Mouse (Mus musculus) kidney, embryonic 14.5 days (tissue): ENCODE measurements around the gene Ntrk3. TPM values are rescaled to one million over a fixed set of nuclear protein-coding genes. Genes with fewer than 3 reads are reported as not detected.

Experiments
- ATAC-seq: fragments of 200-750 bp; cut with Nextera tagmentation; 2 replicates; pipeline ENCODE4 v1.8.0; 2017; ENCODE audit warnings: moderate number of reproducible peaks, mild to moderate bottlenecking, moderate TSS enrichment, moderate library complexity; ENCODE audit not compliant: low FRiP score, low TSS enrichment
- H3K27ac ChIP-seq: fragments of 300-500 bp; sonication (generic); 2 replicates; pipeline ENCODE4 v1.5.1; 2014; ENCODE audit warnings: low read depth, mild to moderate bottlenecking, low read length, moderate library complexity, mixed read lengths
- H3K27me3 ChIP-seq: fragments of 300-500 bp; sonication (generic); 2 replicates; pipeline ENCODE4 v1.6.1; 2014; ENCODE audit warnings: mild to moderate bottlenecking, low read length; ENCODE audit not compliant: control insufficient read depth, insufficient read depth
- H3K36me3 ChIP-seq: fragments of 300-500 bp; sonication (generic); 2 replicates; pipeline ENCODE4 v1.6.1; 2014; ENCODE audit warnings: low read length, mixed read lengths; ENCODE audit not compliant: control insufficient read depth, insufficient read depth
- H3K4me1 ChIP-seq: fragments of 300-500 bp; sonication (generic); 2 replicates; pipeline ENCODE4 v1.6.1; 2014; ENCODE audit warnings: low read length, mixed read lengths; ENCODE audit not compliant: control insufficient read depth, insufficient read depth
- H3K4me2 ChIP-seq: fragments of 300-500 bp; sonication (generic); replicated peaks from 2 replicates; pipeline ENCODE4 v1.6.1; 2014; ENCODE audit warnings: low read depth, mild to moderate bottlenecking, low read length
- H3K4me3 ChIP-seq: fragments of 300-500 bp; sonication (generic); 2 replicates; pipeline ENCODE4 v1.5.1; 2014; ENCODE audit warnings: mild to moderate bottlenecking, low read length
- H3K9ac ChIP-seq: fragments of 300-500 bp; sonication (generic); 2 replicates; pipeline ENCODE4 v1.6.1; 2014; ENCODE audit warnings: low read depth, mild to moderate bottlenecking, low read length, moderate library complexity
- H3K9me3 ChIP-seq: fragments of 300-500 bp; sonication (generic); 2 replicates; pipeline ENCODE4 v1.6.1; 2016; ENCODE audit warnings: low read length; ENCODE audit not compliant: control insufficient read depth
- WGBS: fragments of 180-500 bp; shearing (Covaris S2); extraction: QIAGEN DNeasy Blood & Tissue Kit; methylation state at CpG from one replicate; pipeline ENCODE4 v1.1.7; 2014; 5-methylcytosine and 5-hydroxymethylcytosine counted together
- polyA plus RNA-seq: library from polyadenylated mRNA; unstranded; fragments of >200 nt; fragmentation: Nextera tagmentation; extraction: Ambion mirVana; gene quantifications from 2 replicates; pipeline ENCODE4 v1.2.1, GENCODE M21; 2014

The Ntrk3 gene
- polyA plus RNA-seq, 1 experiment from 2014 or later: 5.1 TPM

DNA sequence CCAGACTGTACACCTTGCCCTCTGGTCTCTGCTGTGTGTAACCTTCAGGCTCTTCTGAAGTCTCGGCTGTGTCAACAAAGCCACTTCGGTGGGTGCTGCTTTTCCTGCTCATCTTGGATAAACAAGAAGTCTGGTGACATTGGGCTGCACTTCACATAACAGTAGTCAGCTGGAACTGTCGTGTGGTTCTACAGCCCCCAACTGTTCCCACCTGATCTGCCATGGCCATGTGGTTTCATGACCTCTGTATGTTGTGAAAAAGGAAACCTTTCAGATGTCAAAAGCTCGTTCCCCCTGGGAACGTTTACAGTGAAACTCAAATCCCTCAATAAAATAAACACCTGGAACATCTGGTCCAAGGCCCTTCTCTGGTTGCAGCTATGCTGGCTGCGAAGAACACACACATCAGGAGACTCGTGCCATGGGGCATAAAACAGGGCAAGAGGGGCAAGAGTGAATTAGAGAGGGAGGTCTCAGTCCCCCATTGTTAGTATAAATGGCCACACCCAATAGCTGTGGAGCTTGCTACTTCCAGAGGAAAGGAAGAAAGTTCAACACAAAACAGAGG is 222.7 kb downstream of the Ntrk3 start:
- Histone ChIP-seq H3K9me3 (no peaks in the 10 kb centered on the region), H3K4me1 (no peaks in the 10 kb centered on the region), H3K4me3 (no peak overlapping the region), H3K4me2 (no peak overlapping the region), H3K36me3 (no peaks in the 10 kb centered on the region), H3K27me3 (no peaks in the 10 kb centered on the region), H3K9ac (no peak overlapping the region), H3K27ac (no peak overlapping the region)
- ATAC-seq: peak; percentile 64; the same call in 1 of the 2 replicates
- 19% methylated on average over 7 of the region's 7 CpGs for WGBS

DNA sequence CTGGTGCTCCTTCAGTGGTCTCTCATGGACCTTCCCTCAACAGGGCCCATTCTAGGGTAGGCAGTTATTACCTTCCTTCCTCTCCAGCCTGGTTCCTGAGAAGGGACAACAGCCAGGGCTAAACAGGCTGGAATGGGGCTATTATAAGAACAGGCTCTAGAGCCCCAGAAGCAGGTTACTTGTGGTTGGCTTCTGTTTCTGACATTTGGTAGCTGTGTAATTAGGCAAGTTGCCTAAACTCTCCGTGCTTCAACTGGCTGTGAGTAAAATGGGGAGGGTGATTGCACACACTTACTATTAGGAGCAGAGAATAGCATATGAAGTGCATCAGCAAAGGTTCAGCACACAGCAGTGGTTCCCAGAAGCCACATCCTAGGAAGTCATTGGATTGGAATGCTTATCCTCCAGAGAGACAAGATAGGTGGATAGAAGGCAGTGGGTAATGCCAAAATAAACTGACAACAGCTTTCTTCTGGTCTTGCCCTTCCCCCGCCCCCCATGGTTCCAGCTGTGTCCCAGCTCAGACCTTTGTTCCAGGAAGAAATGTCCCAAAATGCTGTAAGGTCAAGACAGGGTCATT is 230.7 kb downstream of the Ntrk3 start:
- H3K4me3 ChIP-seq: no peak overlapping the region
- H3K9ac ChIP-seq: no peak overlapping the region
- no peak overlapping the region for H3K27ac ChIP-seq
- WGBS: 90% methylated on average over 2 of the region's 2 CpGs
- no peaks in the 10 kb centered on the region for H3K9me3 ChIP-seq
- ATAC-seq: no peak
- H3K27me3 ChIP-seq: no peaks in the 10 kb centered on the region
- H3K4me2 ChIP-seq: no peak overlapping the region
- no peaks in the 10 kb centered on the region for H3K36me3 ChIP-seq
- H3K4me1 ChIP-seq: no peaks in the 10 kb centered on the region

GRCm38 (mm10) chr7:78500863-78501262 is 236.9 kb downstream of the Ntrk3 start:
- ATAC-seq: no peak
- WGBS: 91% methylated on average over 5 of the region's 5 CpGs

DNA sequence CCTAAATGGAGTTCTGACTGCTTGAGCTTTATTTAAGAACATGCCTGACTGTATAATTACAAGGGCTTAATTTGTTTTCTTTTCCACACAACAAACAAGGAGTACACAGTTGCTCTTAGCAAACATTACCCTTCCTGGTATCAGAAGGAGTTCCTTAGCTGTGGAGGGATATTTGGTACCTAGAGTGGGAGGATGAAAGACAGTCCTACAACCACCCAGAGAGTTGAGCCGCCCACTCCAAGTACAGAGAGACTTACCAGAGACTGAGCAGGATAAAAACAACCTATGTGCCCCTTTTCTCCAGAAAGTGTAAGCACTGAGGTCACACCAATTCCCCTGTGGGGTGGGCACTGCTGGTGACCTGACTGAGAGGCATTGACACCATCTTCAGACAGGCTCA is 237.8 kb downstream of the Ntrk3 start:
- no peak overlapping the region for H3K4me3 ChIP-seq
- H3K4me1 ChIP-seq: no peaks in the 10 kb centered on the region
- no peak overlapping the region for H3K27ac ChIP-seq
- no peak for ATAC-seq
- no peaks in the 10 kb centered on the region for H3K9me3 ChIP-seq
- H3K27me3 ChIP-seq: no peaks in the 10 kb centered on the region
- WGBS: 81% methylated on average over 1 of the region's 1 CpGs
- H3K9ac ChIP-seq: no peak overlapping the region
- no peaks in the 10 kb centered on the region for H3K36me3 ChIP-seq
- H3K4me2 ChIP-seq: no peak overlapping the region

More at GRCm38 (mm10) chr7:78500863-78501262, 236.9 kb downstream of the Ntrk3 start:
- H3K27ac ChIP-seq: no peak overlapping the region
- no peaks in the 10 kb centered on the region for H3K4me1 ChIP-seq
- no peak overlapping the region for H3K9ac ChIP-seq
- no peak overlapping the region for H3K4me2 ChIP-seq
- no peaks in the 10 kb centered on the region for H3K27me3 ChIP-seq
- no peak overlapping the region for H3K4me3 ChIP-seq
- no peaks in the 10 kb centered on the region for H3K36me3 ChIP-seq
- H3K9me3 ChIP-seq: no peaks in the 10 kb centered on the region

- Histone ChIP-seq H3K36me3 (no peaks in the 10 kb centered on the region), H3K4me1 (no peaks in the 10 kb centered on the region), H3K9me3 (no peaks in the 10 kb centered on the region), H3K27ac (no peak overlapping the region), H3K9ac (no peak overlapping the region), H3K4me3 (no peak overlapping the region), H3K27me3 (no peaks in the 10 kb centered on the region), H3K4me2 (no peak overlapping the region)
- no peak for ATAC-seq
- 87% methylated on average over 4 of the region's 4 CpGs for whole genome bisulfite sequencing
These were observed 239.5 kb downstream of the Ntrk3 start for GRCm38 (mm10) chr7:78498356-78498755.

DNA sequence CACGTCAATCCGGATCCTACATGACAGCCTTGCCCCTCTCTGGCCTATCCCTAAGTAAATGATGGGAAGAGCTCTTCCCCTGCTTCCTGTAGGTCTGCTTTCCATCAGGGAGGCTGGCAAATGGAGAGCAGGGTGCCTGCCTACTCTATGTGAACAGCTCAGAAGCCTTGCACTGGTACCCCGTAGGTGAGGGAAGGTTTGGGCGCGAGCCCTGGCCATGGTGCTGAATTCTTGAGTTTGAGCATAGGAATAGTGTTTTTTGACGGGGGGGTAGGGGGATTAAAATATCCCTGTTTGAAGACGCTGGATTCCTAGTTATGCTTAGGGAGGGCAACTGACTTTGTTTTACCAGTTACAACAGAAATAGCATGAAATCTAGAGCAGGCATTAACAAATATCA is 240.0 kb downstream of the Ntrk3 start:
- H3K4me2 ChIP-seq: no peak overlapping the region
- H3K27me3 ChIP-seq: no peaks in the 10 kb centered on the region
- ATAC-seq: no peak
- H3K9me3 ChIP-seq: no peaks in the 10 kb centered on the region
- no peaks in the 10 kb centered on the region for H3K36me3 ChIP-seq
- H3K27ac ChIP-seq: no peak overlapping the region
- WGBS: 45% methylated on average over 7 of the region's 7 CpGs
- no peak overlapping the region for H3K4me3 ChIP-seq
- no peaks in the 10 kb centered on the region for H3K4me1 ChIP-seq
- no peak overlapping the region for H3K9ac ChIP-seq

GRCm38 (mm10) chr7:78493591-78493990 is 244.2 kb downstream of the Ntrk3 start:
- Histone ChIP-seq H3K9ac (no peak overlapping the region), H3K27me3 (no peaks in the 10 kb centered on the region), H3K9me3 (no peaks in the 10 kb centered on the region), H3K27ac (no peak overlapping the region), H3K4me2 (no peak overlapping the region), H3K4me1 (0 out of 2 replicates have a peak, but pooled peaks cover 3% of the 10 kb centered on the region), H3K4me3 (no peak overlapping the region), H3K36me3 (no peaks in the 10 kb centered on the region)
- no peak for ATAC-seq
- WGBS: 91% methylated on average over 7 of the region's 7 CpGs

DNA sequence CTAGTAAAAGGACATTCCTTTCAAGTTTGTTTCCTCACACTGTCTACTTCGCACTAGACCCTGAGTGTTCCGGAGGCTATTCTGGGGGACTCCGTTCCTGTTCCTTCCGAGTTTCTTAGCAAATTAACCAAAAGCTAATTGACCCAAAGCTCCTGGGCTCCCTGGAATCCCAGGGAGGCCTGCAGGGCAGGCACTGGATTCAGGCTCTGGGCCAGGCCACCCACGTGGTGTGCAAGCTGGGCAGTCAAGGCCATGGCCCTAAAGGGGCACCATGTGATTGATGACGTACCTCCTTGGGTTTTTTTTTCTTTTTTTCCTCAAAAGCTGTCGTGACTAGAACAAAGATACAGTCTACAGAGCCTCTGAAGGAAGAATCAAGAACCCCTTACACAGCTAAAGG is 246.6 kb downstream of the Ntrk3 start:
- no peaks in the 10 kb centered on the region for H3K9me3 ChIP-seq
- ATAC-seq: no peak; the same call in 1 of the 2 replicates
- H3K27me3 ChIP-seq: no peaks in the 10 kb centered on the region
- no peak overlapping the region for H3K27ac ChIP-seq
- H3K36me3 ChIP-seq: no peaks in the 10 kb centered on the region
- no peak overlapping the region for H3K9ac ChIP-seq
- WGBS: 25% methylated on average over 7 of the region's 7 CpGs
- no peak overlapping the region for H3K4me3 ChIP-seq
- H3K4me2 ChIP-seq: no peak overlapping the region
- H3K4me1 ChIP-seq: 0 out of 2 replicates have a peak, but pooled peaks cover 3% of the 10 kb centered on the region

DNA sequence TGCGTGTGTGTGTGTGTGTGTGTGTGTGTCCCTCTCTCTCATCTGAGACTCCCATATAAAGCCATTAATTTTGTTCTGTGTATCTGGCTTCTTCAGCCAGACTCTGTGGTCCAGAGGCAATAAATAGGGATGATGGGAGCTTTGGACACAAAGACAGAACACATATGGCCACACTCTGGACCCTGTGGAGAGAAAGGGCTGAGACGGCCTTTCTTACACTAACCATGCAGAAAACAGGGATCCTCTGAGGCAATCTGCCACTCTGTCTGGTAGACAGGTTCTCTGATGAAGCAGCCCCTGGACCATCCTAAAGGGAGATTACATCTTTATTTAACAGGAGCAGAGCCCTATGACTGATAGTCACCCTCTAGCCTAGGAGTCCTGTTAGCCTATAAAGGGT is 253.5 kb downstream of the Ntrk3 start:
- no peak overlapping the region for H3K4me3 ChIP-seq
- H3K27me3 ChIP-seq: no peaks in the 10 kb centered on the region
- ATAC-seq: no peak
- no peaks in the 10 kb centered on the region for H3K4me1 ChIP-seq
- no peaks in the 10 kb centered on the region for H3K36me3 ChIP-seq
- H3K27ac ChIP-seq: no peak overlapping the region
- no peaks in the 10 kb centered on the region for H3K9me3 ChIP-seq
- H3K4me2 ChIP-seq: no peak overlapping the region
- 78% methylated on average over 2 of the region's 2 CpGs for WGBS
- H3K9ac ChIP-seq: no peak overlapping the region
